Mouse (Mus musculus) activated CD4-positive, CD25-positive, alpha-beta regulatory T cell, adult 4 months (primary cell): ENCODE data around the gene Tmem9b. TPM values are rescaled to one million over a fixed set of nuclear protein-coding genes. Genes with fewer than 3 reads are reported as not detected.

Experiments
- polyA plus RNA-seq, 2 experiments: library from polyadenylated mRNA; unstranded; fragments of 100-300 nt; shearing (Covaris generic); gene quantifications; one replicate each; pipeline ENCODE4 v1.2.1; 2017

Tmem9b gene
- polyA plus RNA-seq, 2 experiments from 2014 or later, result 118 to 122 TPM

Other genes with a start within 250 kb of the Tmem9b start
- gene Trim66, start 244.7 kb downstream of the Tmem9b start, polyA plus RNA-seq, result not detected
- 100 to 1,000 TPM; 252 to 318 TPM for gene Rpl27a, start 233.7 kb downstream of the Tmem9b start, polyA plus RNA-seq
- gene St5, start 49.3 kb downstream of the Tmem9b start, polyA plus RNA-seq, result 1 to 10 TPM; 1.3 to 1.7 TPM
- 10 to 100 TPM; 25.5 to 35.6 TPM for gene Akip1, start 49.2 kb downstream of the Tmem9b start, polyA plus RNA-seq
- under 1 TPM in 1 of 2 experiments, not detected in 1; 0.26 TPM for gene BC051019, start 29.0 kb downstream of the Tmem9b start, polyA plus RNA-seq
- not detected for gene Ascl3, start 21.1 kb downstream of the Tmem9b start, polyA plus RNA-seq
- under 1 TPM; 0.46 to 0.61 TPM for gene Nrip3, start 29.1 kb upstream of the Tmem9b start, polyA plus RNA-seq
- gene Scube2, start 112.8 kb upstream of the Tmem9b start, polyA plus RNA-seq, result under 1 TPM in 1 of 2 experiments, not detected in 1; 0.09 TPM
- gene Dennd5a, start 207.6 kb upstream of the Tmem9b start, polyA plus RNA-seq, result 10 to 100 TPM; 29.7 to 34.8 TPM
- 10 to 100 TPM; 31.6 to 35.3 TPM for gene Tmem41b, start 234.1 kb upstream of the Tmem9b start, polyA plus RNA-seq